In the genomic region with DNA sequence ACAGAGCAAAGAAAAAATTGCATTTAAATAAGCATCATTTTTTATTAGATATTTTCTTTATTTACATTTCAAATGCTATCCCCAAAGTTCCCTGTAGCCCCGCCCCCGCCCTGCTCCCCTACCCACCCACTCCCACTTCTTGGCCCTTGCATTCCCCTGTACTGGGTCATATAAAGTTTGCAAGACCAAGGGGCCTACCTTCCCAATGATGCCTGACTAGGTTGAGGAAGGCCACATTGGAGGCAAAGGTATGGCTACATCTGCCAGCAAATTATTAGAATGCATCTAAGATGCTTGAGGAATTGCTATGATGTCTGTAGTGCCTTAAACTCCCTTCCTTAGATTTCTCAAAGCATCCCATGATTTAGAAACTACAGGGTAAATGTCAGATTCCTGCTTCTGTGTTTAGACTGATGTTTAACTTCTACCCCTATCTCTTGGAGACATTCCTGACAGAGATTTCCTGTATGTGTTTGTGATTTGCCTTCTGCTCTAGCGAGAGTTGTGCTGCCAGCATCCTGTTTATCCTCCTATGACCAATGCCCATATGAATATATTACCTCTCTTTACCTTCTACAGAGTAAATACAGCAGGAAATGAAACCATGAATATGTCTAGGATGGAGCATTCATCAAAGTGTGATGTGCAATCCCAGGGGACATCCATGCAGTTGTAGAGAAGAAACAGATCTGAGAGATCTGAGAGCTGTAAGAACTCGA, we compare ENCODE assay signal across 27 mouse cellular contexts.
DNase-seq lines count a peak whose midpoint lies in the region; ATAC-seq and TF ChIP-seq lines count a peak whose summit lies in the region.
"Had no signal": no experiment of that assay in that cellular context is flagged by ENCODE, and none has a peak within 500 bp of the region (broad histone marks: within the 10 kb centered on the region; RNA-seq: fewer than 3 reads in every experiment).

No protein-coding gene starts in this region.

- peak; percentile 94 for TF ChIP-seq EP300 in lung, postnatal 0 days (IDR thresholded peaks at IDR 0.05)

- 64% methylated on average over 4 of the region's 4 CpGs for WGBS in kidney, adult 2 months
- WGBS in lung, embryonic 14.5 days, result 65% methylated on average over 4 of the region's 4 CpGs
- 65% methylated on average over 4 of the region's 4 CpGs for WGBS in lung, adult 2 months
- WGBS in lung, postnatal 0 days, result 65% methylated on average over 4 of the region's 4 CpGs

- no peaks in the 10 kb centered on the region for H3K9me3 ChIP-seq in lung, embryonic 14.5 days (ENCODE audit: low read depth, low read length)
- H3K9me3 ChIP-seq in lung, postnatal 0 days (ENCODE audit: low read length), result no peaks in the 10 kb centered on the region
- H3K9me3 ChIP-seq: G1E; heart, embryonic 13.5 days; hindbrain, embryonic 10.5 days; liver, embryonic 12.5 days; neural tube, embryonic 13.5 days had no signal

- peak; percentile 15 for DNase-seq in kidney, adult 2 months
- no peak for DNase-seq in kidney, postnatal 25 days
- DNase-seq in lung, embryonic 14.5 days, result peak; percentile 51
- no peak for DNase-seq in lung, adult 2 months
- DNase-seq in lung, postnatal 0 days (ENCODE audit: low spot score), result peak; percentile 52
- DNase-seq in mesoderm, embryonic 11.5 days (ENCODE audit: low read depth, low spot score), result peak; percentile 32
- DNase-seq in right cerebral cortex, adult 2 months (ENCODE audit: low spot score in 2 of 2), result no peak
- no peak for DNase-seq in gastrocnemius, postnatal 4 days (ENCODE audit: low spot score in 2 of 2)
- DNase-seq: adrenal gland, adult 8-10 months; cerebellum, adult 8-10 months; cerebellum, postnatal 36 days; gastrocnemius, adult 2 months; gastrocnemius, postnatal 36 days; heart, postnatal 10 days; layer of hippocampus, postnatal 36 days; left cerebral cortex, postnatal 4 days; liver, postnatal 0 days; right cerebral cortex, postnatal 14 days; thymus, postnatal 14 days had no signal

- H3K27me3 ChIP-seq in kidney, adult 2 months (replicated peaks; ENCODE audit: control insufficient read depth, insufficient read depth, low read length), result no peaks in the 10 kb centered on the region
- H3K27me3 ChIP-seq in lung, embryonic 14.5 days (ENCODE audit: insufficient read depth, low read length), result no peaks in the 10 kb centered on the region
- H3K27me3 ChIP-seq in lung, postnatal 0 days (replicated peaks; ENCODE audit: insufficient read depth, low read length), result no peaks in the 10 kb centered on the region
- H3K27me3 ChIP-seq: heart, embryonic 13.5 days; liver, embryonic 12.5 days; neural tube, embryonic 13.5 days had no signal

- no peak for TF ChIP-seq CTCF in kidney, adult 2 months (conservative IDR thresholded peaks at IDR 0.05; ENCODE audit: insufficient read depth, insufficient read length, low read depth, low read length)
- no peak for TF ChIP-seq CTCF in lung, embryonic 14.5 days (IDR thresholded peaks at IDR 0.05; ENCODE audit: low read depth)
- TF ChIP-seq CTCF in lung, adult 2 months (IDR thresholded peaks at IDR 0.05; ENCODE audit: insufficient read depth, low read length), result no peak
- TF ChIP-seq CTCF in lung, postnatal 0 days (IDR thresholded peaks at IDR 0.05), result no peak

- H3K4me2 ChIP-seq in lung, embryonic 14.5 days, result no peak overlapping the region
- no peak overlapping the region for H3K4me2 ChIP-seq in lung, postnatal 0 days (replicated peaks; ENCODE audit: low read depth, low read length)
- H3K4me2 ChIP-seq: heart, embryonic 13.5 days; liver, embryonic 12.5 days; midbrain, embryonic 11.5 days; neural tube, embryonic 13.5 days had no signal

- no peak overlapping the region for H3K27ac ChIP-seq in kidney, adult 2 months (ENCODE audit: insufficient read depth, low read depth, low read length)
- H3K27ac ChIP-seq in lung, embryonic 14.5 days (ENCODE audit: low read depth), result no peak overlapping the region
- no peak overlapping the region for H3K27ac ChIP-seq in lung, postnatal 0 days (ENCODE audit: low read length)
- H3K27ac ChIP-seq: gastrocnemius, adult 2 months; heart, embryonic 13.5 days; hindbrain, embryonic 10.5 days; liver, embryonic 12.5 days; neural tube, embryonic 13.5 days had no signal

- TF ChIP-seq POLR2A in kidney, adult 2 months (IDR thresholded peaks at IDR 0.05; ENCODE audit: low read depth, low read length), result no peak
- TF ChIP-seq POLR2A in lung, adult 2 months (IDR thresholded peaks at IDR 0.05; ENCODE audit: borderline replicate concordance, extremely low read depth, low read depth, low read length), result no peak

- H3K4me1 ChIP-seq in kidney, adult 2 months (ENCODE audit: control insufficient read depth, insufficient read depth, low read length), result no peaks in the 10 kb centered on the region
- no peaks in the 10 kb centered on the region for H3K4me1 ChIP-seq in lung, embryonic 14.5 days (ENCODE audit: insufficient read depth)
- H3K4me1 ChIP-seq in lung, adult 2 months (ENCODE audit: control insufficient read depth, insufficient read depth, low read length), result no peaks in the 10 kb centered on the region; the same call in 1 of the 2 replicates
- H3K4me1 ChIP-seq in lung, postnatal 0 days (ENCODE audit: insufficient read depth, low read depth, low read length), result no peaks in the 10 kb centered on the region
- H3K4me1 ChIP-seq: hindbrain, embryonic 10.5 days; liver, embryonic 12.5 days; neural tube, embryonic 13.5 days had no signal

- peak; percentile 35; the same call in 1 of the 2 replicates for ATAC-seq in lung, embryonic 14.5 days (ENCODE audit: insufficient read depth)
- peak; percentile 70 for ATAC-seq in lung, postnatal 0 days
- ATAC-seq: forebrain, embryonic 14.5 days; hindbrain, embryonic 16.5 days; liver, embryonic 12.5 days; liver, postnatal 0 days had no signal

- H3K36me3 ChIP-seq in kidney, adult 2 months (ENCODE audit: control insufficient read depth, insufficient read depth, low read length), result no peaks in the 10 kb centered on the region
- no peaks in the 10 kb centered on the region for H3K36me3 ChIP-seq in lung, embryonic 14.5 days (ENCODE audit: insufficient read depth)
- H3K36me3 ChIP-seq in lung, postnatal 0 days (ENCODE audit: insufficient read depth, low read length), result no peaks in the 10 kb centered on the region
- H3K36me3 ChIP-seq: G1E; heart, embryonic 13.5 days; hindbrain, embryonic 10.5 days; liver, embryonic 12.5 days; neural tube, embryonic 13.5 days had no signal

- H3K9ac ChIP-seq in lung, embryonic 14.5 days, result no peak overlapping the region
- no peak overlapping the region for H3K9ac ChIP-seq in lung, postnatal 0 days (replicated peaks; ENCODE audit: low read depth)
- H3K9ac ChIP-seq: heart, embryonic 13.5 days; liver, embryonic 12.5 days; liver, postnatal 0 days; neural tube, embryonic 13.5 days had no signal

- no peak overlapping the region for H3K4me3 ChIP-seq in kidney, adult 2 months (ENCODE audit: insufficient read depth, low read depth, low read length)
- H3K4me3 ChIP-seq in lung, embryonic 14.5 days (ENCODE audit: low read depth, low read length), result no peak overlapping the region
- no peak overlapping the region for H3K4me3 ChIP-seq in lung, adult 2 months (replicated peaks; ENCODE audit: extremely low read depth, low read depth, low read length)
- H3K4me3 ChIP-seq in lung, postnatal 0 days (ENCODE audit: low read depth, low read length), result no peak overlapping the region
- H3K4me3 ChIP-seq: gastrocnemius, adult 2 months; heart, embryonic 13.5 days; hindbrain, embryonic 10.5 days; liver, embryonic 12.5 days; neural tube, embryonic 13.5 days had no signal

Comparison
In these comparisons a context has a peak if more than half of its experiments do, and no peak if none do; other contexts are left out.
1. DNase-seq: peak in kidney, adult 2 months (single experiment), lung, embryonic 14.5 days (single experiment), lung, postnatal 0 days (single experiment) and mesoderm, embryonic 11.5 days (single experiment); none in kidney, postnatal 25 days (0 of 2), lung, adult 2 months (single experiment), right cerebral cortex, adult 2 months (0 of 2) and gastrocnemius, postnatal 4 days (0 of 2).